ENCODE assay signal across 20 mouse cellular contexts in the genomic region with DNA sequence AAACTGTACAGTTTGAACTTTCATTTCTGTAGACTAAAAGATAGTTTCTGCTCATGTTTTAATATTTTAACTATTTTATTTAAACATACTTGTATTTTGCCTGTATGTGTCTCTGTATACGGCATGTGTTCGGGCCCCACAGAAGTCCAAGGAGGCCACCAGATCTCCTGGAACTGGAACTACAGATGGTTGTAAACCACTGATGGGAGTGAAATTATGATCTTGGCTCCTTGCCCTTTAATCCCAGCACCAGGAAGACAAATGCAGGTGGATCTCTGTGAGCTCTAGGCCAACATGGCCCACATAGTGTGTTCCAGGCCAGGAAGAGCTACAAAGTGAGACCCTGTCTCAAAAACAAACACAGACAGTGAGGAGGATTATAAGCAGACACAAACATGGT. TPM values are rescaled to one million over a fixed set of nuclear protein-coding genes. Genes with fewer than 3 reads are reported as not detected.
DNase-seq lines count a peak whose midpoint lies in the region; ATAC-seq and TF ChIP-seq lines count a peak whose summit lies in the region.
"Had no signal": no experiment of that assay in that cellular context is flagged by ENCODE, and none has a peak within 500 bp of the region (broad histone marks: within the 10 kb centered on the region; RNA-seq: fewer than 3 reads in every experiment).

No protein-coding gene starts in this region.

- H3K27me3 ChIP-seq in intestine, embryonic 16.5 days (replicated peaks; ENCODE audit: control insufficient read depth, insufficient read depth, low read length), result no peaks in the 10 kb centered on the region
- no peaks in the 10 kb centered on the region for H3K27me3 ChIP-seq in intestine, embryonic 15.5 days (replicated peaks)
- H3K27me3 ChIP-seq in intestine, postnatal 0 days (replicated peaks; ENCODE audit: control insufficient read depth, insufficient read depth, low read length), result no peaks in the 10 kb centered on the region
- H3K27me3 ChIP-seq: embryonic facial prominence, embryonic 13.5 days; forebrain, embryonic 12.5 days; forebrain, embryonic 15.5 days; hindbrain, embryonic 12.5 days; hindbrain, embryonic 15.5 days had no signal

- no peak overlapping the region for H3K9ac ChIP-seq in intestine, embryonic 16.5 days (ENCODE audit: low read depth, low read length)
- H3K9ac ChIP-seq in intestine, embryonic 15.5 days, result no peak overlapping the region
- no peak overlapping the region for H3K9ac ChIP-seq in intestine, postnatal 0 days (ENCODE audit: low read depth, low read length)
- H3K9ac ChIP-seq: embryonic facial prominence, embryonic 13.5 days; forebrain, embryonic 12.5 days; forebrain, embryonic 15.5 days; hindbrain, embryonic 12.5 days; hindbrain, embryonic 15.5 days had no signal

- TF ChIP-seq CTCF in intestine, postnatal 0 days (IDR thresholded peaks at IDR 0.05; ENCODE audit: low read depth), result no peak

- no peaks in the 10 kb centered on the region for H3K36me3 ChIP-seq in intestine, embryonic 16.5 days (ENCODE audit: control insufficient read depth, insufficient read depth, low read length)
- no peaks in the 10 kb centered on the region for H3K36me3 ChIP-seq in intestine, embryonic 15.5 days
- H3K36me3 ChIP-seq in intestine, postnatal 0 days (ENCODE audit: control insufficient read depth, insufficient read depth), result no peaks in the 10 kb centered on the region
- H3K36me3 ChIP-seq: embryonic facial prominence, embryonic 10.5 days; embryonic facial prominence, embryonic 13.5 days; forebrain, embryonic 12.5 days; forebrain, embryonic 15.5 days; hindbrain, embryonic 12.5 days; hindbrain, embryonic 15.5 days had no signal

- peak; percentile 18 to 32 for DNase-seq in cerebellum, postnatal 10 days
- no peak for DNase-seq in cerebellum, adult 11 months
- no peak for DNase-seq in natural killer cell, adult 2 months (ENCODE audit: low spot score in 2 of 2)
- DNase-seq: adrenal gland, adult 2 months; adrenal gland, postnatal 14 days; embryo, embryonic 11 days; gastrocnemius, postnatal 25 days; kidney, adult 2 months had no signal

- H3K4me3 ChIP-seq in intestine, embryonic 16.5 days (ENCODE audit: low read length), result no peak overlapping the region
- no peak overlapping the region for H3K4me3 ChIP-seq in intestine, embryonic 15.5 days (replicated peaks)
- no peak overlapping the region for H3K4me3 ChIP-seq in intestine, postnatal 0 days (ENCODE audit: low read depth, low read length)
- H3K4me3 ChIP-seq: embryonic facial prominence, embryonic 10.5 days; embryonic facial prominence, embryonic 13.5 days; erythroblast, embryonic 14.5 days; forebrain, embryonic 12.5 days; forebrain, embryonic 15.5 days; hindbrain, embryonic 12.5 days; hindbrain, embryonic 15.5 days had no signal

- no peak overlapping the region for H3K27ac ChIP-seq in intestine, embryonic 16.5 days (ENCODE audit: low read length)
- H3K27ac ChIP-seq in intestine, embryonic 15.5 days, result no peak overlapping the region
- H3K27ac ChIP-seq in intestine, postnatal 0 days (ENCODE audit: low read depth, low read length), result peak overlapping the region; percentile 64; the same call in 1 of the 2 replicates
- H3K27ac ChIP-seq: embryonic facial prominence, embryonic 10.5 days; embryonic facial prominence, embryonic 13.5 days; forebrain, embryonic 12.5 days; forebrain, embryonic 15.5 days; hindbrain, embryonic 12.5 days; hindbrain, embryonic 15.5 days had no signal

- WGBS in intestine, embryonic 16.5 days, result 78% methylated on average over 2 of the region's 2 CpGs
- 93% methylated on average over 2 of the region's 2 CpGs for WGBS in intestine, embryonic 15.5 days
- WGBS in intestine, postnatal 0 days, result 51% methylated on average over 2 of the region's 2 CpGs

- ATAC-seq in intestine, embryonic 16.5 days, result 0 out of 2 replicates have a peak, but pooled peaks have one; percentile 52
- ATAC-seq in intestine, embryonic 15.5 days, result no peak
- ATAC-seq in intestine, postnatal 0 days, result no peak
- ATAC-seq: CD4-positive, CD25-positive, alpha-beta regulatory T cell, adult 4 months; forebrain, embryonic 15.5 days had no signal

- H3K4me2 ChIP-seq in intestine, embryonic 16.5 days (ENCODE audit: low read depth, low read length), result no peak overlapping the region
- H3K4me2 ChIP-seq in intestine, embryonic 15.5 days (replicated peaks), result no peak overlapping the region
- no peak overlapping the region for H3K4me2 ChIP-seq in intestine, postnatal 0 days (replicated peaks; ENCODE audit: low read depth)
- H3K4me2 ChIP-seq: embryonic facial prominence, embryonic 13.5 days; forebrain, embryonic 12.5 days; forebrain, embryonic 15.5 days; heart, embryonic 11.5 days; hindbrain, embryonic 12.5 days; hindbrain, embryonic 15.5 days had no signal

- H3K4me1 ChIP-seq in intestine, embryonic 16.5 days (ENCODE audit: control insufficient read depth, insufficient read depth, low read length), result no peaks in the 10 kb centered on the region
- no peaks in the 10 kb centered on the region for H3K4me1 ChIP-seq in intestine, embryonic 15.5 days (replicated peaks)
- 0 out of 2 replicates have a peak, but pooled peaks cover 5% of the 10 kb centered on the region for H3K4me1 ChIP-seq in intestine, postnatal 0 days (replicated peaks; ENCODE audit: control insufficient read depth, insufficient read depth, low read length)
- H3K4me1 ChIP-seq: embryonic facial prominence, embryonic 10.5 days; embryonic facial prominence, embryonic 13.5 days; forebrain, embryonic 12.5 days; forebrain, embryonic 15.5 days; hindbrain, embryonic 12.5 days; hindbrain, embryonic 15.5 days had no signal

- H3K9me3 ChIP-seq in intestine, embryonic 16.5 days (ENCODE audit: control insufficient read depth, low read length), result no peaks in the 10 kb centered on the region
- no peaks in the 10 kb centered on the region for H3K9me3 ChIP-seq in intestine, embryonic 15.5 days
- H3K9me3 ChIP-seq in intestine, postnatal 0 days (ENCODE audit: control insufficient read depth), result no peaks in the 10 kb centered on the region
- H3K9me3 ChIP-seq: embryonic facial prominence, embryonic 10.5 days; embryonic facial prominence, embryonic 13.5 days; forebrain, embryonic 12.5 days; forebrain, embryonic 15.5 days; hindbrain, embryonic 12.5 days; hindbrain, embryonic 15.5 days had no signal

RNA-seq across cellular contexts. Expression of a gene that starts 9.0 kb away (rescaled TPM):
- 22.9 and 25.8 TPM in 2 replicates for polyA plus RNA-seq in intestine, embryonic 16.5 days (2015; fragmentation: Nextera tagmentation; extraction: Ambion mirVana)
- polyA plus RNA-seq in intestine, embryonic 15.5 days (2015; fragmentation: Nextera tagmentation; extraction: Ambion mirVana), result 20.4 and 20.7 TPM in 2 replicates
- polyA plus RNA-seq in intestine, postnatal 0 days (2015; fragmentation: Nextera tagmentation; extraction: Ambion mirVana), result 15.8 and 19.4 TPM in 2 replicates

RNA-seq across cellular contexts. Expression of a gene that starts 9.3 kb away (rescaled TPM):
- 14.8 and 17.1 TPM in 2 replicates for polyA plus RNA-seq in intestine, embryonic 16.5 days (2015; fragmentation: Nextera tagmentation; extraction: Ambion mirVana)
- 17.0 and 17.8 TPM in 2 replicates for polyA plus RNA-seq in intestine, embryonic 15.5 days (2015; fragmentation: Nextera tagmentation; extraction: Ambion mirVana)
- polyA plus RNA-seq in intestine, postnatal 0 days (2015; fragmentation: Nextera tagmentation; extraction: Ambion mirVana), result 7.3 and 7.7 TPM in 2 replicates

RNA-seq across cellular contexts. Expression of a gene that starts 28.6 kb away (rescaled TPM):
- 11.8 and 12.8 TPM in 2 replicates for polyA plus RNA-seq in intestine, embryonic 16.5 days (2015; fragmentation: Nextera tagmentation; extraction: Ambion mirVana)
- polyA plus RNA-seq in intestine, embryonic 15.5 days (2015; fragmentation: Nextera tagmentation; extraction: Ambion mirVana), result 12.5 and 13.7 TPM in 2 replicates
- 5.5 and 6.1 TPM in 2 replicates for polyA plus RNA-seq in intestine, postnatal 0 days (2015; fragmentation: Nextera tagmentation; extraction: Ambion mirVana)

RNA-seq across cellular contexts. Expression of a gene that starts 51.7 kb away (rescaled TPM):
- 157 and 173 TPM in 2 replicates for polyA plus RNA-seq in intestine, embryonic 16.5 days (2015; fragmentation: Nextera tagmentation; extraction: Ambion mirVana)
- polyA plus RNA-seq in intestine, embryonic 15.5 days (2015; fragmentation: Nextera tagmentation; extraction: Ambion mirVana), result 140 and 143 TPM in 2 replicates
- 92.3 and 94.0 TPM in 2 replicates for polyA plus RNA-seq in intestine, postnatal 0 days (2015; fragmentation: Nextera tagmentation; extraction: Ambion mirVana)

RNA-seq across cellular contexts. Expression of a gene that starts 51.8 kb away (rescaled TPM):
- 7.9 and 9.2 TPM in 2 replicates for polyA plus RNA-seq in intestine, embryonic 16.5 days (2015; fragmentation: Nextera tagmentation; extraction: Ambion mirVana)
- polyA plus RNA-seq in intestine, embryonic 15.5 days (2015; fragmentation: Nextera tagmentation; extraction: Ambion mirVana), result 7.8 and 8.0 TPM in 2 replicates
- polyA plus RNA-seq in intestine, postnatal 0 days (2015; fragmentation: Nextera tagmentation; extraction: Ambion mirVana), result 2.6 and 3.3 TPM in 2 replicates

Comparison
In these comparisons a context has a peak if more than half of its experiments do, and no peak if none do; other contexts are left out.
1. DNase-seq: peak in cerebellum, postnatal 10 days (2 of 2); none in cerebellum, adult 11 months (single experiment) and natural killer cell, adult 2 months (0 of 2).